In the genomic region with DNA sequence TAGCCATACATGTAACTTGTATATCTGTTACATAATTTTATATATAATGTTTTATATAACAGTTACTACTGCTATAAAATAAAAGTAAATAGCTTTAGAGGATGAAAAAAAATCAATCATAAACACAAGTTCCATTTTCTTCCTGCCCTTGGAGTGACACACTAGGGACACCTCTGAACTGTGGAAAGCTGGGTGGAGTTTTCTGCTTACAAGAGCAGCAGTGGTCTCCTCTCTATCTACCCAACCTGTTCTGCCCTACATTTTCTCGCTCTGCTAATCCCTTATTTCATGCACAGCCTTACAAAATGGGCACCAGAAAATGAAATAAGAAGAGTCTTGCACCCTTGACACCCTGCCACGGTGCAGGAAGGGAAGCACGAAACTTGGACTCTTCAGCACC, we compare ENCODE assay signal across 26 mouse cellular contexts. TPM values are rescaled to one million over a fixed set of nuclear protein-coding genes. Genes with fewer than 3 reads are reported as not detected.
DNase-seq lines count a peak whose midpoint lies in the region; ATAC-seq and TF ChIP-seq lines count a peak whose summit lies in the region.
"Had no signal": no experiment of that assay in that cellular context is flagged by ENCODE, and none has a peak within 500 bp of the region (broad histone marks: within the 10 kb centered on the region; RNA-seq: fewer than 3 reads in every experiment).

No protein-coding gene starts in this region.

- peak overlapping the region; percentile 59 for H3K4me2 ChIP-seq in liver, embryonic 15.5 days
- H3K4me2 ChIP-seq: embryonic facial prominence, embryonic 15.5 days; heart, embryonic 12.5 days; hindbrain, embryonic 13.5 days; limb, embryonic 15.5 days; lung, embryonic 15.5 days; midbrain, embryonic 12.5 days; neural tube, embryonic 13.5 days had no signal

- peak; percentile 49 for ATAC-seq in liver, embryonic 15.5 days (ENCODE audit: insufficient read depth)
- ATAC-seq: forebrain, embryonic 16.5 days had no signal

- H3K9me3 ChIP-seq in liver, embryonic 15.5 days (replicated peaks), result no peaks in the 10 kb centered on the region
- H3K9me3 ChIP-seq: embryonic facial prominence, embryonic 10.5 days; embryonic facial prominence, embryonic 15.5 days; heart, embryonic 12.5 days; hindbrain, embryonic 13.5 days; limb, embryonic 10.5 days; limb, embryonic 15.5 days; lung, embryonic 15.5 days; midbrain, embryonic 12.5 days; neural tube, embryonic 13.5 days had no signal

- H3K9ac ChIP-seq in liver, embryonic 15.5 days, result peak overlapping the region; percentile 54
- H3K9ac ChIP-seq: embryonic facial prominence, embryonic 15.5 days; heart, embryonic 12.5 days; hindbrain, embryonic 13.5 days; limb, embryonic 15.5 days; lung, embryonic 15.5 days; midbrain, embryonic 12.5 days; neural tube, embryonic 13.5 days had no signal

- H3K4me1 ChIP-seq in spleen, adult 2 months (ENCODE audit: control insufficient read depth, insufficient read depth, insufficient read length), result peaks cover 20% of the 10 kb centered on the region
- peaks cover 74% of the 10 kb centered on the region for H3K4me1 ChIP-seq in liver, embryonic 15.5 days (replicated peaks)
- H3K4me1 ChIP-seq: embryonic facial prominence, embryonic 15.5 days; hindbrain, embryonic 13.5 days; limb, embryonic 10.5 days; limb, embryonic 15.5 days; midbrain, embryonic 12.5 days; neural tube, embryonic 13.5 days had no signal

- 0 out of 2 replicates have a peak overlapping the region, but pooled peaks have one; percentile 7 for H3K27ac ChIP-seq in spleen, adult 2 months (ENCODE audit: insufficient read depth, low read length)
- H3K27ac ChIP-seq in liver, embryonic 15.5 days (replicated peaks), result peak overlapping the region; percentile 98
- H3K27ac ChIP-seq: embryonic facial prominence, embryonic 10.5 days; embryonic facial prominence, embryonic 15.5 days; hindbrain, embryonic 13.5 days; limb, embryonic 10.5 days; limb, embryonic 15.5 days; lung, embryonic 15.5 days; midbrain, embryonic 12.5 days; neural tube, embryonic 13.5 days had no signal

- intact Hi-C loops in gastrocnemius, postnatal 14 days (cut with DNase I; ENCODE audit: low total_unique reads), result no loop called here

- 66% methylated on average over 3 of the region's 3 CpGs for WGBS in spleen, adult 2 months
- 36% methylated on average over 3 of the region's 3 CpGs for WGBS in liver, embryonic 15.5 days (ENCODE audit: insufficient replicate concordance)

- no peaks in the 10 kb centered on the region for H3K36me3 ChIP-seq in spleen, adult 2 months (ENCODE audit: control insufficient read depth, insufficient read depth, low read length)
- H3K36me3 ChIP-seq in liver, embryonic 15.5 days (replicated peaks), result no peaks in the 10 kb centered on the region
- H3K36me3 ChIP-seq: embryonic facial prominence, embryonic 10.5 days; embryonic facial prominence, embryonic 15.5 days; heart, embryonic 12.5 days; hindbrain, embryonic 13.5 days; limb, embryonic 10.5 days; limb, embryonic 15.5 days; lung, embryonic 15.5 days; midbrain, embryonic 12.5 days; neural tube, embryonic 13.5 days had no signal

- no peaks in the 10 kb centered on the region for H3K27me3 ChIP-seq in spleen, adult 2 months (ENCODE audit: control insufficient read depth, insufficient read depth, low read length)
- H3K27me3 ChIP-seq in liver, embryonic 15.5 days, result no peaks in the 10 kb centered on the region
- H3K27me3 ChIP-seq: embryonic facial prominence, embryonic 15.5 days; heart, embryonic 12.5 days; hindbrain, embryonic 13.5 days; limb, embryonic 15.5 days; lung, embryonic 15.5 days; midbrain, embryonic 12.5 days had no signal

- no peak overlapping the region for H3K4me3 ChIP-seq in spleen, adult 2 months (ENCODE audit: extremely low read depth, insufficient read depth, insufficient read length)
- peak overlapping the region; percentile 26 for H3K4me3 ChIP-seq in liver, embryonic 15.5 days (replicated peaks)
- H3K4me3 ChIP-seq: embryonic facial prominence, embryonic 10.5 days; embryonic facial prominence, embryonic 15.5 days; heart, embryonic 12.5 days; hindbrain, embryonic 13.5 days; limb, embryonic 10.5 days; limb, embryonic 15.5 days; lung, embryonic 15.5 days; midbrain, embryonic 12.5 days; neural tube, embryonic 13.5 days had no signal

- no peak for TF ChIP-seq CTCF in spleen, adult 2 months (IDR thresholded peaks at IDR 0.05; ENCODE audit: extremely low read depth, insufficient read depth, insufficient read length, insufficient replicate concordance)

- TF ChIP-seq POLR2A in spleen, adult 2 months (IDR thresholded peaks at IDR 0.05; ENCODE audit: low read depth, low read length), result no peak

- DNase-seq in spleen, adult 2 months (ENCODE audit: low read depth in 1 of 2, low spot score in 2 of 2), result no peak
- no peak for DNase-seq in spleen, postnatal 36 days (ENCODE audit: low spot score in 2 of 2)
- peak; percentile 39 for DNase-seq in liver
- no peak for DNase-seq in gastrocnemius, postnatal 14 days
- DNase-seq in urinary bladder, postnatal 36 days (ENCODE audit: low spot score in 2 of 2), result no peak
- no peak for DNase-seq in adrenal gland, postnatal 36 days
- DNase-seq: adrenal gland, postnatal 14 days; cerebellum, adult 2 months; cerebellum, postnatal 14 days; heart, postnatal 4 days; kidney, adult 9 months; kidney, postnatal 10 days; layer of hippocampus, adult 9-11 months; right cerebral cortex, postnatal 4 days; thymus, postnatal 4 days had no signal

RNA-seq across cellular contexts. Expression of a gene that starts 6.8 kb away (rescaled TPM):
- 639 and 730 TPM in 2 replicates for polyA plus RNA-seq in spleen, adult 2 months (2012; rRNA removed)
- polyA plus RNA-seq in liver, embryonic 15.5 days (2015; fragmentation: Nextera tagmentation; extraction: Ambion mirVana), result 2,386 and 2,474 TPM in 2 replicates
- total RNA-seq in gastrocnemius, postnatal 14 days (2021), result 1 to 10 TPM; 7.2 to 8.4 TPM
- total RNA-seq in adrenal gland, postnatal 36 days (2021), result 10 to 100 TPM; 39.6 to 41.8 TPM

RNA-seq across cellular contexts. Expression of a gene that starts 16.0 kb away (rescaled TPM):
- polyA plus RNA-seq in spleen, adult 2 months (2012; rRNA removed), result 14.2 and 21.4 TPM in 2 replicates
- polyA plus RNA-seq in liver, embryonic 15.5 days (2015; fragmentation: Nextera tagmentation; extraction: Ambion mirVana), result 140 and 151 TPM in 2 replicates
- total RNA-seq in gastrocnemius, postnatal 14 days (2021), result 100 to 1,000 TPM; 553 to 694 TPM
- 1,000 to 10,000 TPM; 1,377 to 1,854 TPM for total RNA-seq in adrenal gland, postnatal 36 days (2021)

Comparison
In these comparisons a context has a peak if more than half of its experiments do, and no peak if none do; other contexts are left out.
1. RNA of a gene that starts 6.8 kb away (total RNA-seq): 39.6 to 41.8 TPM in adrenal gland, postnatal 36 days; 7.2 to 8.4 TPM in gastrocnemius, postnatal 14 days; every median in the first group is over 4 times any median in the second.